ENCODE assay signal across 8 mouse cellular contexts in the genomic region with DNA sequence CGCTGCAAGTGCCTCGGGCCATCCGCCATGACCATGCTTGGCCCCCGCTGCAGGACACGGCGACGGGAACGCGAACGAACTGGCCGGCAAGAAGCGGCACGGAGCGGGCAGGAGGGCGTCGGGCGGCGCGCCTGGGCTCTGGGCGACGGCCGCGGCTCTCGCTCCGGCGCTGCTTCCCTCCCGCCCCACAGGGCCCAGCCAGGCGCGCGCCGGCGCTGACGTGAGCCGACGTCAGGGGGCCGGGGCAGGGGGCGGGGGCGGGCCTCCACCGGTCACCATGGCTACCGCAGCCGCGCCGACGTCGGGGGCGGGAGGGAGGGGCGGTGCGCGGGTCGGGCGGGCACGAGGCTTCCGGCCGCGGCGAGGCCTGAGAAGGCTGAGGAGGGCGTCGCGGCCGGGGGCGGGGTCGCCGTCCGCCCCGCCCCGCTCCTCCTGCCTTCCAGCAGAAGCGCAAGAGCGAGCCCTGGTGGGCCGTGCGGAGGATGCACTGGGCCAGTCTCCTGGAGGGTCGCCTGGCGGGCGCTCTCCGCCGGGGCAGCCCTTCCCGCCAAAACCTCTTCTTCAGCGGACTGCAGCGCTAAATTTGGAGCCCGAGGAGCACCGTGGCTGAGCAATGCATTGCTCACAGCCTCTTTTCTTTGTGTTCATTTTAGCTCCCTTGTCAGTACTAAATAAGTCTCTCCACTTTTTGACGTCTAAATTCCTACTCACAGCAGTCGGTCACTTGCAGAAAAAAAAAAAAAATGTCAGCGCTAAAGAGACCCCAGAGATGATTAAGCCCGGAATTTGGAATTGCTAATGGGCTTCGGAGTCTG. TPM values are rescaled to one million over a fixed set of nuclear protein-coding genes. Genes with fewer than 3 reads are reported as not detected.
DNase-seq lines count a peak whose midpoint lies in the region; ATAC-seq lines count a peak whose summit lies in the region.

Gene Sik2 (minus strand): TSS at position 233 of the 815 bp plus-strand sequence.

- H3K9ac ChIP-seq in embryonic facial prominence, embryonic 14.5 days (ENCODE audit: low read depth, low read length) = peak within 1 kb of the TSS; percentile 92
- H3K9ac ChIP-seq in limb, embryonic 15.5 days = peak within 1 kb of the TSS; percentile 86

- 0% methylated on average over 16 of the region's 85 CpGs for WGBS in embryonic facial prominence, embryonic 14.5 days
- WGBS in limb, embryonic 15.5 days = 2% methylated on average over 71 of the region's 85 CpGs

- ATAC-seq in embryonic facial prominence, embryonic 14.5 days (ENCODE audit: low read depth) = peak; percentile 98
- ATAC-seq in limb, embryonic 15.5 days (ENCODE audit: insufficient number of reproducible peaks, low FRiP score, low TSS enrichment, low read depth) = peak; percentile 96

- H3K27ac ChIP-seq in embryonic facial prominence, embryonic 14.5 days (replicated peaks; ENCODE audit: low read depth, low read length) = peak within 1 kb of the TSS; percentile 87
- H3K27ac ChIP-seq in limb, embryonic 15.5 days = peak within 1 kb of the TSS; percentile 90

- peaks cover 13% of the 10 kb centered on the region for H3K4me1 ChIP-seq in embryonic facial prominence, embryonic 14.5 days (ENCODE audit: control insufficient read depth, insufficient read depth, low read length)
- H3K4me1 ChIP-seq in limb, embryonic 15.5 days = peaks cover 6% of the 10 kb centered on the region

- no peaks in the 10 kb centered on the region for H3K36me3 ChIP-seq in embryonic facial prominence, embryonic 14.5 days (ENCODE audit: control insufficient read depth, insufficient read depth, low read length)
- no peaks in the 10 kb centered on the region for H3K36me3 ChIP-seq in limb, embryonic 15.5 days

- peak within 1 kb of the TSS; percentile 89 for H3K4me2 ChIP-seq in embryonic facial prominence, embryonic 14.5 days (ENCODE audit: low read depth, low read length)
- H3K4me2 ChIP-seq in limb, embryonic 15.5 days = peak within 1 kb of the TSS; percentile 75

- H3K27me3 ChIP-seq in embryonic facial prominence, embryonic 14.5 days (replicated peaks; ENCODE audit: control insufficient read depth, insufficient read depth, low read length) = no peaks in the 10 kb centered on the region
- no peaks in the 10 kb centered on the region for H3K27me3 ChIP-seq in limb, embryonic 15.5 days

- H3K9me3 ChIP-seq in embryonic facial prominence, embryonic 14.5 days (ENCODE audit: control insufficient read depth, low read length) = no peaks in the 10 kb centered on the region
- H3K9me3 ChIP-seq in limb, embryonic 15.5 days = no peaks in the 10 kb centered on the region

- peak; percentile 85 for DNase-seq in 3T3-L1 (ENCODE audit: low read depth, low spot score)
- peak; percentile 83 to 84 for DNase-seq in adrenal gland, postnatal 4 days (ENCODE audit: low spot score in 2 of 2)
- peak; percentile 97 for DNase-seq in embryonic facial prominence, embryonic 14.5 days (ENCODE audit: low spot score)
- DNase-seq in heart, adult 8-10 months (ENCODE audit: low spot score) = peak; percentile 75
- DNase-seq in kidney, adult 9 months = peak; percentile 88
- peak; percentile 61 to 84 for DNase-seq in monocyte, adult 2 months (ENCODE audit: low read depth in 1 of 2, low spot score in 2 of 2)
- peak; percentile 89 to 90 for DNase-seq in spleen, postnatal 36 days (ENCODE audit: low spot score in 2 of 2)

- peak within 1 kb of the TSS; percentile 72 for H3K4me3 ChIP-seq in embryonic facial prominence, embryonic 14.5 days (ENCODE audit: low read depth, low read length)
- H3K4me3 ChIP-seq in limb, embryonic 15.5 days = peak within 1 kb of the TSS; percentile 91

RNA-seq across cellular contexts. Expression of gene Sik2, which starts in this region (rescaled TPM):
- 10 to 100 TPM; 51.1 to 56.3 TPM for total RNA-seq in adrenal gland, postnatal 4 days (2021)
- 13.8 and 15.8 TPM in 2 replicates for polyA plus RNA-seq in embryonic facial prominence, embryonic 14.5 days (2014; fragmentation: Nextera tagmentation; extraction: Ambion mirVana)
- total RNA-seq in heart, adult 8-10 months (2022) = 10 to 100 TPM; 22.2 to 28.0 (median 23.6) TPM
- 14.3 and 15.9 TPM in 2 replicates for polyA plus RNA-seq in limb, embryonic 15.5 days (2015; fragmentation: Nextera tagmentation; extraction: Ambion mirVana)

Comparison
In these comparisons a context has a peak if more than half of its experiments do, and no peak if none do; other contexts are left out.
1. Peak in every context shown above with its lines: DNase-seq, ATAC-seq, H3K4me3 ChIP-seq and H3K27ac ChIP-seq.